Mouse (Mus musculus) bone marrow macrophage, adult 2 months (primary cell): ENCODE results near the gene Trnt1. TPM values are rescaled to one million over a fixed set of nuclear protein-coding genes. Genes with fewer than 3 reads are reported as not detected.

Source experiments
- H3K27ac ChIP-seq: 2 replicates; pipeline ENCODE4 v1.5.1; 2012; ENCODE audit warnings: low read depth, low read length; ENCODE audit not compliant: insufficient read depth
- H3K4me1 ChIP-seq: 2 replicates; pipeline ENCODE4 v1.6.1; 2012; ENCODE audit warnings: low read length; ENCODE audit not compliant: control insufficient read depth, insufficient read depth
- H3K4me3 ChIP-seq: 2 replicates; pipeline ENCODE4 v1.5.1; 2012; ENCODE audit warnings: mild to moderate bottlenecking, low read length, moderate library complexity; ENCODE audit not compliant: insufficient read depth
- CTCF ChIP-seq: IDR thresholded peaks from 2 replicates; pipeline ENCODE4 v1.5.1; 2012; ENCODE audit warnings: low read depth, mild to moderate bottlenecking, low read length, moderate library complexity
- POLR2A ChIP-seq: IDR thresholded peaks from 2 replicates; pipeline ENCODE4 v1.6.1; 2012; ENCODE audit warnings: mild to moderate bottlenecking, low read depth, low read length, borderline replicate concordance
- polyA plus RNA-seq: library from polyadenylated mRNA; stranded (reverse); fragments of >200 nt; gene quantifications from 2 replicates; pipeline ENCODE4 v1.2.4, GENCODE M21; 2012; ENCODE audit not compliant: missing spikeins, insufficient read depth, insufficient read length

Trnt1 gene
- polyA plus RNA-seq, 1 experiment, result 22.1 TPM

GRCm38 (mm10) chr6:106747251-106747650 lies 21.7 kb upstream of the Trnt1 start:
- TF ChIP-seq CTCF (no peak), POLR2A (no peak)
- H3K4me1 ChIP-seq, result peaks cover 2% of the 10 kb centered on the region; the same call in 1 of the 2 replicates
- H3K27ac ChIP-seq, result no peak overlapping the region
- no peak overlapping the region for H3K4me3 ChIP-seq

GRCm38 (mm10) chr6:106747804-106748203 lies 21.1 kb upstream of the Trnt1 start:
- Histone ChIP-seq H3K4me1 (peaks cover 2% of the 10 kb centered on the region; the same call in 1 of the 2 replicates), H3K27ac (no peak overlapping the region), H3K4me3 (no peak overlapping the region)
- no peak for TF ChIP-seq CTCF
- TF ChIP-seq POLR2A, result no peak

GRCm38 (mm10) chr6:106748887-106749388 lies 20.0 kb upstream of the Trnt1 start, which contains the start of gene Il5ra:
TSS of gene Il5ra (minus strand) at chr6:106749037.
- no peak within 1 kb of the TSS for H3K4me3 ChIP-seq
- H3K27ac ChIP-seq, result no peak within 1 kb of the TSS
- H3K4me1 ChIP-seq, result peaks cover 2% of the 10 kb centered on the region; the same call in 1 of the 2 replicates
- TF ChIP-seq POLR2A (no peak), CTCF (no peak)

- H3K27ac ChIP-seq, result no peak overlapping the region
- peaks cover 2% of the 10 kb centered on the region; the same call in 1 of the 2 replicates for H3K4me1 ChIP-seq
- no peak for TF ChIP-seq POLR2A
- no peak for TF ChIP-seq CTCF
- H3K4me3 ChIP-seq, result peak overlapping the region; percentile 19; the same call in 1 of the 2 replicates
These were observed 18.6 kb upstream of the Trnt1 start for GRCm38 (mm10) chr6:106750291-106750690.

- no peak overlapping the region for H3K27ac ChIP-seq
These were observed 10.6 kb upstream of the Trnt1 start for GRCm38 (mm10) chr6:106758299-106758698.

GRCm38 (mm10) chr6:106760473-106761218 lies 8.3 kb upstream of the Trnt1 start:
- Histone ChIP-seq H3K4me3 (no peak overlapping the region), H3K4me1 (no peaks in the 10 kb centered on the region), H3K27ac (no peak overlapping the region)
- TF ChIP-seq POLR2A (no peak), CTCF (no peak)

More at GRCm38 (mm10) chr6:106758299-106758698, 10.6 kb upstream of the Trnt1 start:
- Histone ChIP-seq H3K4me3 (no peak overlapping the region), H3K4me1 (no peaks in the 10 kb centered on the region)
- TF ChIP-seq POLR2A, result no peak
- TF ChIP-seq CTCF, result no peak

GRCm38 (mm10) chr6:106761486-106761885 lies 7.4 kb upstream of the Trnt1 start:
- Histone ChIP-seq H3K4me3 (no peak overlapping the region), H3K27ac (no peak overlapping the region), H3K4me1 (no peaks in the 10 kb centered on the region)
- TF ChIP-seq CTCF (no peak), POLR2A (no peak)

GRCm38 (mm10) chr6:106765892-106766291 lies 3.0 kb upstream of the Trnt1 start:
- H3K4me3 ChIP-seq, result no peak overlapping the region
- H3K4me1 ChIP-seq, result peaks cover 2% of the 10 kb centered on the region; the same call in 1 of the 2 replicates
- no peak for TF ChIP-seq CTCF
- no peak for TF ChIP-seq POLR2A
- H3K27ac ChIP-seq, result no peak overlapping the region

- no peak for TF ChIP-seq POLR2A
- no peak overlapping the region for H3K4me3 ChIP-seq
- no peak overlapping the region for H3K27ac ChIP-seq
- peaks cover 2% of the 10 kb centered on the region; the same call in 1 of the 2 replicates for H3K4me1 ChIP-seq
These were observed 2.1 kb upstream of the Trnt1 start for GRCm38 (mm10) chr6:106766774-106767173.

GRCm38 (mm10) chr6:106769290-106769866 lies 458 bp downstream of the Trnt1 start:
- peaks cover 2% of the 10 kb centered on the region; the same call in 1 of the 2 replicates for H3K4me1 ChIP-seq
- peak overlapping the region; percentile 94 for H3K4me3 ChIP-seq
- peak overlapping the region; percentile 18; the same call in 1 of the 2 replicates for H3K27ac ChIP-seq
- no peak for TF ChIP-seq CTCF
- no peak for TF ChIP-seq POLR2A
